Mouse (Mus musculus) lung, adult 2 months (tissue): ENCODE results near the gene Cyb561.

Experiments
- CTCF ChIP-seq: fragments of 200-500 bp; IDR thresholded peaks from 2 replicates; pipeline ENCODE4 v1.5.1; 2011; ENCODE audit warnings: mild to moderate bottlenecking, low read length, control low read depth; ENCODE audit not compliant: insufficient read depth
- POLR2A ChIP-seq: fragments of 200-500 bp; IDR thresholded peaks from 2 replicates; pipeline ENCODE4 v1.6.1; 2011; ENCODE audit warnings: low read depth, mild to moderate bottlenecking, control low read depth, low read length, borderline replicate concordance; ENCODE audit errors: extremely low read depth

DNA sequence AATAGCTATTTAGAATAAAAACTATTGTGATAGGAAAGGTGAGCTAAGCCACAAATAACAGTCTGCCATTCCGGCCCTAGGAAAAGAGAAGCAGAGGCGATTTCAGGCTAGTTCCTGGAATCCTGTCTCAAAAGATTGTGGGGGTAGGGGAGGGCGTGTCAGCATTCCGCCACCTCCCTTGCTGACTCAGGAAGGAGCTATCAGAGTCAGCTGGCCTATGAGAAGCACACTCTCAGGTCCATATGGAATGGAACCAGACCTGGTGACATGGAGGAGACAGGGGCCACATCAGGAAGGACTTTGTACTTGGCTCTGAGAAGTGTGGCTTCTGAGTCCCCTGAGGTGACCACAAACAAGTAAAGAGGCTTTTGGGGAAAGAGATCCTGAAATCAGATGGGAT lies 2.6 kb downstream of the Cyb561 start:
- TF ChIP-seq CTCF = no peak
- TF ChIP-seq POLR2A = no peak
